Mouse (Mus musculus): ENCODE results near the gene Ctnnbip1. TPM values are rescaled to one million over a fixed set of nuclear protein-coding genes. Genes with fewer than 3 reads are reported as not detected.
"Not testable (repeated sequence)": the region's sequence is repeated elsewhere in the genome, so short reads cannot be mapped to it uniquely, and the experiment has no call there.

Gene Ctnnbip1
- total RNA-seq, 2 experiments from 2014 or later: 17.7 to 19.0 TPM

DNA sequence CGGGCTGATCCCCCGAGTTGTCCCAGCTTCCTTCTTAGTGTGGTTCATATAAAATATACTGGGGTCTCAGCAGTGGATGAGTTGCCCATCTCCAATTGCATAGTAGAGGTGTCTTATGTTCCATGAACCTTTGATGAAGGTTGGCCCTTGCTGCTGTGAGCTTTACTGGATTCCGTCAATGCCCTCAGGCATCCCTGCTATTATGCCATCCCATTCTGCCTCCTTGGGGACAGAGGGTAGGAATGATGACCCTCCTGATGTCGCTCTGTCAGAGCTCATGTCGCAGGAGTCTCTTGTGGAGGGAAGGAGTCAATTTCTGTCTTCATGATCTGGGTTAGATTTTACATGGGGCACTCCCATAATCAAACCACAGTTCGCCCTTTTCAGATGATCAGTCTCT is 95.5 kb downstream of the Ctnnbip1 start:
- not testable (repeated sequence) for DNase-seq (ENCODE audit: low spot score)

DNA sequence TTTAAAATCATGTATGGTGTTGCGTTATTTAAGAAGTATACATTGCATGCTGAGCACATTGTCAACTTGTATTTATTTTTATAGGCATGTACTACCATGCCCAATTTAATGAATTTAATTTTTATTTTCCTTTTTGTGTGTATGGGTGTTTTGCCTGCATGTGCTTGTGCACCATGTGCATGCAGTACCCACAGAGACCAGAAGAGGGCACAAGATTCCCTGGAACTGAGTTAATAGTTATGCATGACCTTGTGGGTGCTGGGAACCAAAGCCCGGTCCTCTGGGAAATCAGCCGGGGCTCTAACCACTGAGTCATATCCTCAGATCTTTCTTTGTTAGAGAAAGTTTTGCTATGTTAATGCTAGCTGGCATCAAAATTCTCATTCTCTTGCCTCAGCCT is 96.8 kb downstream of the Ctnnbip1 start:
- DNase-seq (ENCODE audit: low spot score): no peak

Small RNA genes lying within 50 kb of the gene (microRNA-seq; reads per million reads assigned to microRNA genes)
- not detected for gene Mir5616

Other genes starting within 250 kb of the Ctnnbip1 start
- gene Kif1b, start 210.5 kb upstream of the Ctnnbip1 start, total RNA-seq (2021): 100 to 1,000 TPM; 255 to 285 TPM
- gene Ube4b, start 91.5 kb upstream of the Ctnnbip1 start, total RNA-seq (2021): 10 to 100 TPM; 31.7 to 35.5 TPM
- gene Rbp7, start 63.3 kb upstream of the Ctnnbip1 start, total RNA-seq (2021): 10 to 100 TPM; 14.6 to 15.4 TPM
- gene Tmem274, start 40.9 kb upstream of the Ctnnbip1 start, total RNA-seq (2021): not detected
- gene Nmnat1, start 33.0 kb upstream of the Ctnnbip1 start, total RNA-seq (2021): 10 to 100 TPM; 33.1 to 33.5 TPM
- 10 to 100 TPM; 13.1 to 14.1 TPM for gene Lzic, start 33.0 kb upstream of the Ctnnbip1 start, total RNA-seq (2021)
- gene Clstn1, start 68.2 kb downstream of the Ctnnbip1 start, total RNA-seq (2021): 10 to 100 TPM; 27.5 to 35.0 TPM
- gene Pik3cd, start 184.3 kb downstream of the Ctnnbip1 start, total RNA-seq (2021): 10 to 100 TPM; 10.3 to 12.7 TPM
- gene Tmem201, start 219.8 kb downstream of the Ctnnbip1 start, total RNA-seq (2021): 10 to 100 TPM; 44.9 to 46.7 TPM